Mouse (Mus musculus) layer of hippocampus, adult 18-20 months (tissue): Measurements from ENCODE around the gene Mbd3. TPM values are rescaled to one million over a fixed set of nuclear protein-coding genes. Genes with fewer than 3 reads are reported as not detected.

ENCODE experiments used
- DNase-seq, 2 experiments: peaks; one replicate each; pipeline ENCODE4 v3.0.0; 2022; ENCODE audit warnings: low spot score in 2 of 2
- microRNA-seq, 2 experiments: library from miRNA; unstranded; fragments of <30 nt; microRNA quantifications; one replicate each; pipeline ENCODE4 v1.2.0; 2021
- total RNA-seq, 2 experiments: library from RNA; stranded (reverse); gene quantifications; 2 replicates each; pipeline ENCODE4 v1.2.3; 2021

The Mbd3 gene
- total RNA-seq, 2 experiments from 2014 or later, result 159 to 162 TPM

DNA sequence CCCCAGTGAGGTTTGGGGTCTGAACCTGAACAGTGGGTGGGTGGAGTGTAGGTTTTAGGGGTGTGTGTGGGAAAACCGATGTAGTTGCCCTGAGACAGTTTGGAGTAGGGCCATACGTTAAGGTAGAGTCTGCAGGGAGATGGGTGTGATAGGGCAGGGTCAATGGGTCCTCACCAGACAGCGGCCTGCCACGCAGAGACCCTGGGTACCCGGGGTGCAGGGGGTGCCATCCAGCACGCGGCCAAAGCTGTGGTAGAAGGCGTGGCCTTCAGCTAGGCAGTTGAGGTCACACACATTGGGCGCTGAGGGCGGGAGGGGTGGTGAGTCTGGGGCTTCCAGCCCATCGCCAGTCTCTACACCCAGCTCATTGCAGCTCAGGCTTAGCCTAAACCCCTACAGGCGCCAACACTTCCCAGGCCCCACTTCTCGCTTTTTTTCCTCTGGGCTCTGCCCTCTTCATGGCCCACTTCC lies 55.9 kb downstream of the Mbd3 start:
- DNase-seq, result no peak

DNA sequence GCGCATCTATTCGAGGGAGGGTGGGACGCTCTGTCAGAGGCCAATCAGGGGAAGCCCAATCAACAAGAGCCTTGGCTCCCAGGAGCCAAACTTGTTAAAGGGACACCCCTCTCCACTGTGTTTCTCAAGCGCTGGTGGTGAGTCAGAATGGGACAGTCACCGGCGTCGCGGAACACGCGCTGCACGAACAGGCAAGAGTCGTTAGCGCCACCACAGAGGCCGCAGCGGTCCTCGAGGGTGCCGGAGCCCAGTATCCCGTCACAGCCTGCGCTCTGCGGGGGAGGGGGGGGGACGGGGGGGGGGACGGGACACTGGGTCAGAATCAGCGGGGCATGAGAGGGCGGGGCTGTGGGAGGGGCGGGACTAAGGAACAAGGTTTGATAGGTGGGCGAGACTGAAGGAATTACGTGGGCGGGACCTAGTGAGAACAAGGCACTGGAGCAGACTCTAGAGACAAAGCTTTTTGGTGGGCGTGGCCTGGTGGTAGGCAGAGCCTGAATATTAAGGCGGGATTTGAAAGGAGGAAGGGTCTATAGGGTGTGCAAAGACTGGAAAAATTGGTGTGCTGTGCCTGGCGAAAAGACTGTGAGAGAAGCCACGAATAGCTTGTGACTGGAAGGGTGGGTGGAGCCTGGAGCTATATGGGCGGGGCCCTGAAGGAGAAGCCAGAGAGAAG lies 56.5 kb downstream of the Mbd3 start:
- peak in 1 of 2 experiments; percentile 57 for DNase-seq

Small RNA genes lying within 50 kb of the gene (microRNA-seq; reads per million reads assigned to microRNA genes)
- 0 reads per million in 2 experiments for gene Gm22721

Other genes starting within 250 kb of the Mbd3 start
- 10 to 100 TPM; 60.7 to 76.4 TPM for gene Cirbp, start 233.6 kb downstream of the Mbd3 start, total RNA-seq
- gene 1600002K03Rik, start 226.6 kb downstream of the Mbd3 start, total RNA-seq, result 1 to 10 TPM; 6.4 to 6.5 TPM
- gene Efna2, start 220.1 kb downstream of the Mbd3 start, total RNA-seq, result 10 to 100 TPM in 1 of 2 experiments, 1 to 10 TPM in 1; 8.9 to 10.1 TPM
- gene Mum1, start 173.1 kb downstream of the Mbd3 start, total RNA-seq, result 10 to 100 TPM; 37.4 to 45.1 TPM
- gene Ndufs7, start 150.4 kb downstream of the Mbd3 start, total RNA-seq, result 100 to 1,000 TPM; 218 to 228 TPM
- 10 to 100 TPM; 24.5 to 26.7 TPM for gene Gamt, start 138.5 kb downstream of the Mbd3 start, total RNA-seq
- 10 to 100 TPM; 77.2 to 83.0 TPM for gene Dazap1, start 138.1 kb downstream of the Mbd3 start, total RNA-seq
- gene Rps15, start 107.1 kb downstream of the Mbd3 start, total RNA-seq, result 1,000 to 10,000 TPM in 1 of 2 experiments, 100 to 1,000 TPM in 1; 997 to 1,043 TPM
- 10 to 100 TPM; 94.5 to 95.5 TPM for gene Apc2, start 103.6 kb downstream of the Mbd3 start, total RNA-seq
- gene 2310011J03Rik, start 79.0 kb downstream of the Mbd3 start, total RNA-seq, result 10 to 100 TPM; 25.0 to 25.9 TPM
- gene Pcsk4, start 70.1 kb downstream of the Mbd3 start, total RNA-seq, result 1 to 10 TPM; 3.5 to 3.8 TPM
- 10 to 100 TPM; 10.3 to 10.9 TPM for gene Reep6, start 69.6 kb downstream of the Mbd3 start, total RNA-seq
- gene Adamtsl5, start 51.1 kb downstream of the Mbd3 start, total RNA-seq, result 1 to 10 TPM; 5.6 to 6.9 TPM
- gene Plk5, start 43.1 kb downstream of the Mbd3 start, total RNA-seq, result 10 to 100 TPM; 30.3 to 30.5 TPM
- gene Mex3d, start 11.9 kb downstream of the Mbd3 start, total RNA-seq, result 10 to 100 TPM; 17.9 to 19.1 TPM
- gene Uqcr11, start 7.3 kb upstream of the Mbd3 start, total RNA-seq, result 100 to 1,000 TPM; 410 to 413 TPM
- 10 to 100 TPM; 27.1 to 27.3 TPM for gene Tcf3, start 34.1 kb upstream of the Mbd3 start, total RNA-seq
- gene Onecut3, start 95.3 kb upstream of the Mbd3 start, total RNA-seq, result under 1 TPM in 1 of 2 experiments, not detected in 1; 0.07 TPM
- under 1 TPM; 0.18 to 0.22 TPM for gene Atp8b3, start 139.6 kb upstream of the Mbd3 start, total RNA-seq
- 10 to 100 TPM; 44.8 to 48.1 TPM for gene Rexo1, start 162.0 kb upstream of the Mbd3 start, total RNA-seq
- gene Klf16, start 177.8 kb upstream of the Mbd3 start, total RNA-seq, result 10 to 100 TPM; 57.3 to 62.1 TPM
- 100 to 1,000 TPM; 166 to 168 TPM for gene Abhd17a, start 190.8 kb upstream of the Mbd3 start, total RNA-seq
- 10 to 100 TPM; 43.9 to 54.4 TPM for gene Scamp4, start 203.3 kb upstream of the Mbd3 start, total RNA-seq
- gene Adat3, start 203.3 kb upstream of the Mbd3 start, total RNA-seq, result 1 to 10 TPM; 1.7 to 3.4 TPM
- 1 to 10 TPM; 2.6 to 3.1 TPM for gene Gm49322, start 206.5 kb upstream of the Mbd3 start, total RNA-seq
- gene Csnk1g2, start 223.3 kb upstream of the Mbd3 start, total RNA-seq, result 100 to 1,000 TPM; 230 to 247 TPM